Mouse (Mus musculus): Measurements from ENCODE around the gene 5430403G16Rik.
A peak's percentile ranks its signal among the peaks of the same experiment; 100 is the strongest.
"Not testable (repeated sequence)": the region's sequence is repeated elsewhere in the genome, so short reads cannot be mapped to it uniquely, and the experiment has no call there.

The 5430403G16Rik gene

GRCm38 (mm10) chr5:109690537-109691201, at the start of gene 5430403G16Rik:
Gene 5430403G16Rik, minus strand, starts transcription at chr5:109691041.
- DNase-seq (ENCODE audit: low spot score), result peak; percentile 75

GRCm38 (mm10) chr5:109717341-109717740, 26.5 kb upstream of the 5430403G16Rik start:
- not testable (repeated sequence) for DNase-seq (ENCODE audit: low spot score)

GRCm38 (mm10) chr5:109691205-109691965, 544 bp upstream of the 5430403G16Rik start:
- not testable (repeated sequence) for DNase-seq (ENCODE audit: low spot score)

- DNase-seq (ENCODE audit: low spot score), result no peak
Measured at GRCm38 (mm10) chr5:109682921-109683320, 7.9 kb downstream of the 5430403G16Rik start.

Data from left cerebral cortex, adult 11 months (tissue).